Mouse (Mus musculus) urinary bladder, postnatal 14 days (tissue): ENCODE results near the gene Cachd1.

Experiments used
- DNase-seq: peaks from one replicate; pipeline ENCODE4 v3.0.0; 2021; ENCODE audit warnings: low spot score

Gene Cachd1

DNA sequence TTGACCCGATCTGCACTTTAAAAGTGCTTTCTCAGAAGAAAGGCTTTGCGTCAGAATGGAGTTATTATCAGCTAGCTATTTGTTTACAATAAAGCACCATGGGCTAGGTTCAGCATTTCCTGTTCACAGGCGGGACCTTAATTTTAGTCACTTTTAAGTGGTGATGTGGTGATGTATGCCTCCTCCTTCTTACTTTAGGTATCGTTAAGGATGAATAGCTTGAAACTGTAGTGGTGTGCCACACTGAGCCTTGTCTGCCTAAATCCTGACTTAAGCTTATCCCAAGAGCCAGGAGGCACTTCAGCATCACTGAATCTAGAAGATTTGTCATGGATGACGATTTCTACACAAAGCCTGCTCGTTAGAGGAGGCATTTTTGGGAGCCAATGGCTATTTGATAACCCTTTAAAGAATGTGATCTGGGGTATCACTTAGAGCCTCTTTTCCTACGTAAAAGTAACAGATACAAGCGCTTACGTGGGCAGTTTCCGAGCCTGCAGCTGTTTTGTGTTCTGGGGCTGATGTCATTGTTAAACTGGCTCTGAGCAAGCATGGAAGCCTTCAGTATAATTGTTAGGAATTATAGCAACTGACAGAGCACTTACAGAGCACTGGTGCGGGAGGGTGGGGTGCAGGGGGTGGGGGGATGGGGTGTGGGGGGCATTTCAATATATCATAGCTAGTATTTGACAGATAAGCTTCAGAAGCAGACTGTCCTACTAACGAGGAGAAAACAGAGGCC, 89.7 kb downstream of the Cachd1 start:
- no peak for DNase-seq

DNA sequence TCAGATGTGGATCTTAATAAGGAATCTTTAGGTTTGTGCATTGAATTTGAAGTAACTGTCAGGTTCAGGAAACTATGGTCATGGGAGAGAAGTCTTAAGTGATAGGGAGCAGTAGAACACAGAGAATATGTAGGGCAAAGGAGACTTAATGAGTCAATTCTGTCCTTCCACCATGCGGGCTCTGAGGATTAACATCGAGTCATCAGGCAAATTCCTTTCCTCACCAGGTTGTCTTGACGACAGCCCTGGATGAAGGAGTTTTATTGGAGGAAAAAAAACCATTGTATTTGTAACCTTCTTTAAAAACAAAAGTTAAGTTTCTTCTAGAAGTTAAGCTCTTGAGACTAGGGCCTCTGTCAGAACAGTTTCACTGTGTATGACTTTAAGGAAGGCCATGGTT, 100.9 kb downstream of the Cachd1 start:
- DNase-seq = no peak

DNA sequence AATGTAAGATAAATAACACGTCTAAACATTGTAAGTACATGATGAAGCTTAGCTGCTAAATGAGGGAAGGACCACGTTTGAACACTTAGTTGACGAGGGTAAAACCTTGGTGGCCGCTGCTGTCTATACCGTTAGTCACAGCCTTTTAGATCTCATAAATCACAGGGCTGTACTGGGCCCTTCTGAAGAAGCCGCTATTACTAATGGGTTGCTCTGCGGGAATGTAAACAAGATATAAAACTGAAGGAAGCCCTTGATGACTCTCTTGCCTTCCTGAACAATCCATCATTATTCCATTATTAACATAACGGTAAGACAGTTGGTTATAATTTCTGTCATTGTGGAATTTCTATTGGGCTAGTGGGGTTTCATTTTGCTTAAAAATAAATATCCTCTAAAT, 102.9 kb downstream of the Cachd1 start:
- DNase-seq = no peak

DNA sequence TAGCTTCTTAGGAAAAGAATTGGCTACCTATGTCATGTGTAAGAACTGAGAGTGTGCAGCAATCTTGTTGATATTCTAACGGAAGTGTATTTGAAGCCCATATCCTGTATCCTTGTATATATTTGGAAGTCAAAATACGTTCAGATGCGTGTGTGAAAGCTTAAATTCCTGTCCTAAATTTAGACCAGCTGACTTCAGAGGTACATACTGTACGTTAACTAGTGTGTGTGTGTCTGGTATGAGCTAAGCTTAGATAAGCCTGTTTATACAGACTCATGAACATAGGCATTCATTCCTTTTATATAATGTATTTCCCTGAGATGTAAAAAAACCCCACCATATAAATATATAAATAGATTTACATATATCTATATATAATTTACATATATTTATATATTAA, 103.6 kb downstream of the Cachd1 start:
- no peak for DNase-seq

DNA sequence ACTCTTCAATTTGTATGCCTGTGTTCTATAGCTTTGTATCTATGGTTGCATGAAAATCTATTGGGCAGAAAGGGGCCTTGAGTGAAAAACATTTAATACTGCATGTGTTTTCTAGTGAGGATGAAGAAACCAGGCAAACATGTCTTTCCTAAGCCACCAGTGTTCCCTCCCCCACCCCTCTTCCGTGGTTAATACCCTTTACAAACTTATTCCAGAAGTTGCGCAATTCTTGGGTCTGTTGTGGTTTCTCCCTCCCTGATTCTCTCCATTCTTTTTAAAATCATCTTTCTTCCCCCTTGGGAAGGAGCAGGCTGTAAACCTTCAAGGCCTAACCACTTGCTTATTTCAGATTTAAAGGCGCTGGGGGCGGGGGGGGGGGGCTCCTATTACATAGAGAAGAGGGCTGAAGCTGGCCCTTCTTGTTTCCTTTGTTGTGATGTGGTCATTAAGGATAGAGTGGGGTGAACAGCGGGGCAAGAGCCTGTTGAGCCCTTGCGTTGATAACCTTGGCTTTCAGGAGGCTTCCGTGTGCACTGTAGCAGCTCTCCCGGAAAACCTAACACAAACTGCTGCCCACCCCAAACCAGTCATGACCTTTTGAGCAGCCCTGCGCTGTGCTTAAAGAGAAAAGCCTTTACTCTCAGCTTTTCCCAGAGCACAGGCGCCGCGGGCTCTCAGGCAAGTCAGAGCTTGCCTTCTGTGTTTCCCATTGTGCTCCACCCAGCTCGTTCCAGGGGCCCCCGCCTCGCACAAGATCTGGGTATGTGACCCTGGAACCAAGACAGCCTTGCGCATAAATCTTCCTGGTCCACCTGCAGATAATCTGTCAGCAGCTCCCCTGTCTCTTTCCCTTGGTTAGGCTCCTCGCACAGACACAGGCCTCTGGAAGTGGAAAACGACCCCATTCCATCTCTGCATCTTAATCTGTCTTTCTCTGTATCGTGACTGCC, 109.6 kb downstream of the Cachd1 start:
- peak; percentile 55 for DNase-seq

DNA sequence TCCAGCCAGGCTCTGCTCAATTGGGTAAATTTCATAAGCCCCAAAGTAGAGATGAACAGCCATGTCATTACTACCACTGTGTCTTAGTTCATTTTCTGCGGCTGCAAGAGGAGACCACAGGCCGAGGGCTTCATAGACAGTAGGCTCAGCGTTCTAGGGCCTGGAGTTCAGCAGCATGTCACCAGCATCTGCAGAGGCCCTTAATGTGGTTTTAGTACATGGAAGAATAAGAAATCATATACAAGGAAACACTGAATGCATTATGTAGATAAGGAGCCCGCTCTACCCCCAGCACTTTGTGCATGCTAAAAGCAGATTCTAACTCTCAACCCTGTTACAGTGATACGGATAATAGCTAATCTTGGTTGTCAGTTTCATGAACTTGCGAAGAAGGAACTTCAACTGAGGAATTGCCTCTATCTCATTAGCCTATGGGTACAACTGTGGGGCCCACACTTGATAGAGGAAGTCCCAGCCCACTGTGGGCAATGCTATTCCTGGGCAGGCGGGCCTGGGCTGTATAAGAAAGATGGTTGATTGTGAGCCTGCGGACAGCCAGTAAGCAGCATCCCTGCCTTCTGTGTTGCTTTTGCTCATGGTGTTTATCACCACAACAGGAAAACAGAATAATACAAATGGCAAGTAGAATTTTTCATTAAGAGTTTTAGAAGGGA, 110.4 kb downstream of the Cachd1 start:
- DNase-seq = no peak

DNA sequence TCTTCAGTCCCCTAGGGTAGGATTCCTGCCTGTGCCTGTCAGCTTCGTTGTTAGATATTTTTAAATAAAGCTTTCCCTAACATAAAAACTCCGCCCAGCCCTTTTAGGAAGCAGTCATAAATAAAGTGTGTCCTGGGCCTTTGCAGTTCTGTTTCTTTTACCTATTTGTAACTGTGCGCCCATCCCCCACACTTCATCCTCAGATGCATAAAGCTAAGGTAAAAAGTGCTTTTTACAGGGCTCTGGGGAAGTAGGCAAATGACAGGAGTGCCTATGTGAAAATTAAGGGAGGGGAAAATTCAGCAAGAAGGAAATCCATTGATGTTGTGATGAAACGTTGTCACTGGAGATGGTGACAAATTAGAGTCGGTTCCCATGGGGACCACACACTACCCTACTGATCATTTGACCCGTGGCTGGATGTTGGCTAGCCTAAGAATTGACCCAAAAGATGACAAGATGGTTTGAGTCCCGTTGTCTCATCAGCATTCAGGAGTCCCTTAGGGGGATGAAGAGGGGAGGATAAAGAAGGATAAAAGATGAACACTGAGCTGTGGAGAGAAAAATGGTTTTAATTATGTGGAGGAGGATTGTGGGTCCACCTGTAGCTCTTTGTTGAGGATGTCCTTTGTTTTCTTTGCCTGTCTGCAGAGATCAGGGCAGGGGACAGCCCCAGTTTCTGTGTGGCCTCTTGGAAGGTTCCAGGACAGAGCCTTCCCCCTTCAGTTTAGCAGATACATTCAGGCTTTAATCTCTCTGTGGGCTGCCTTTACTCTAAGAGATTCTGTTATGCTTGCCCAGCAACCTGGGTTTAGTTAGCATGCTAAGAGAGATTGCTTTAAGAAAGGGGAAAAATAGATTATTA, 113.9 kb downstream of the Cachd1 start:
- DNase-seq = no peak

DNA sequence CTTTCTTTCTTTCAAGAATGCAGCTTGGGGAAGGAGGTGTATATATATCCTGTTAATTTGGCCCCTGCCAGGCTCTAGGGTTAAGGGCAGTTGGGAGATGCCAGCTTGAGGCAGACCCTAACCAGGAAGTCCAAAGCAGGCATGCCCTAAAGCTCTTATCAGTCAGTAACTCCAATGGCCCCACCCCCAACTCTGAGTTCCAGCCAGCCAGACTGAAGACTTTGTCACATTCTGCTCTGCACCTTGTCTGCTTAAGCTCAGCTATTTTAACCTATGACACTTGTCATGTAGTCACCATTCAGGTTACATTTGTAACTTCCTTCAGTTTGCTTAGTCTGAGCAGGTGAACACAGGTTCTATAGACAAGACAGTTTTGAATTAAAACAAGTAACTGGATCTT, 117.3 kb downstream of the Cachd1 start:
- no peak for DNase-seq

DNA sequence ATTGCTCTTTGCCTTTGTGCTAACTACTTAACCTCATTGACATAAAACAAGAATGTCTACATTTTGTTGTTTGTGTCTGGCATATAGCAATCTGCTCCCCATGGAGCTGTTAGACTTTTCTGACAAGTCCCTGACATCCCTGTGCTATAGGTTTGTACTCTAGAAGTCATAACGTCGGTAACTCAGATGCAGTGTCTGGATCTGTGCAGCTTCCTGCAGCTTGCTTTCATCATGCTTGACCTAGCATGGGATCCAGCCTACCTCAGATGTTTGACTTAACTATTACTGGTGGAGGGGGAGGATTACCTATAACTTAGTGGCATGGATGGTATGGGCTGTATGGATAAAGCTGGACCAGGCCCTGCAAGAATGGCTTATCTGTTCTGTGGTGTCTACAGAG, 117.7 kb downstream of the Cachd1 start:
- no peak for DNase-seq

DNA sequence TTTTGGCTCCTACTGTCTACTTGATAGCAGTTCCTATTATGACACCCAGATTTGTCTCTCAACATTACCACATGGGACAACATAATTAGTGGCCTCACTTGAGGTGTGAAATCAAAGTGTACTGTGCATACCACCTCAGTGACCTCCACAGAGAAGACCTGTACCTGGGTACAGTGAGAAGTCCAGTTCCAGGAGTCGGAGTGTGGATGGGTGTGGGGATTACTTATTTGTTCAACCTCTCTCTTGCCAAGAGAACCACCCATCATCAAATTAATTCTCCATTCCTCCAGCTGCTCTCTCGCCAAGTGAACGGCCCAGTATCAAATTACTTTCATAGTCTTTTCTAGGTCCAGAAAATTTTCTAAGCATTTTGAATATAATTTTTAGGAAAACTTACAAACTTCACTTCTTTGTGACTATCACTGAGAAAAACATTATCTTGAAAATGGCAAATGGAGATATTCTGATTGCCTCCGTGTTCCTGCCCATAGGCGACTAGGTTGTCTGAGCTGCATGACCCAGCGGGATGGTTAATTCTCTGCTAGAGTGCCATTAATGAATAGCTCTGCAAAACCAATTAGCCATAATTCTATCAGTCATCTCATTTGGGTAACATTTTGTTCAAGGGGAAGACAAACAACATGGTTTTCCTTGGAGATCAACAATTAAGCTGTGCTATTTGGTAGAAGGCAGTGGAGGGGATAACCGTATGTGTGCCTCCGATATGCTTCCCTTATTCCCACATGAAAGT, 120.0 kb downstream of the Cachd1 start:
- DNase-seq = no peak

DNA sequence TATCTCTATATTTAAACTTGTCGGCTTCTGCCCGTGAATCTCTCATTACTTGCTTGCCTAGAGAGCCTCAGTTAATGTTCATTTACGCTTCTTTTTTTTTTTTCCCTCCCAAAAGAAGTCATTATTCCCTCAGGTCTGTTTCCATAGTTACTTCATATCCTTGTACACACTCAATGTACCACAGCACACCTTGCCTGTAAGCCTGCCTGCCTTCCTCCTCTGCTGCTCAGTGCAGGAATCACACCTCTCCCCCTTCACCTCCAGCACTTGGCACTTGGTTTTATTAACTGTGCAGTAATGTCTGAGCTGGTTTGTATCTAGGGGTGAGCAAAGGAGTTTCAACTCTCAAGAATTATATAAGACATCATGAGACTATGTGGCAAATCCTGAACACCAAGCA, 121.5 kb downstream of the Cachd1 start:
- no peak for DNase-seq

DNA sequence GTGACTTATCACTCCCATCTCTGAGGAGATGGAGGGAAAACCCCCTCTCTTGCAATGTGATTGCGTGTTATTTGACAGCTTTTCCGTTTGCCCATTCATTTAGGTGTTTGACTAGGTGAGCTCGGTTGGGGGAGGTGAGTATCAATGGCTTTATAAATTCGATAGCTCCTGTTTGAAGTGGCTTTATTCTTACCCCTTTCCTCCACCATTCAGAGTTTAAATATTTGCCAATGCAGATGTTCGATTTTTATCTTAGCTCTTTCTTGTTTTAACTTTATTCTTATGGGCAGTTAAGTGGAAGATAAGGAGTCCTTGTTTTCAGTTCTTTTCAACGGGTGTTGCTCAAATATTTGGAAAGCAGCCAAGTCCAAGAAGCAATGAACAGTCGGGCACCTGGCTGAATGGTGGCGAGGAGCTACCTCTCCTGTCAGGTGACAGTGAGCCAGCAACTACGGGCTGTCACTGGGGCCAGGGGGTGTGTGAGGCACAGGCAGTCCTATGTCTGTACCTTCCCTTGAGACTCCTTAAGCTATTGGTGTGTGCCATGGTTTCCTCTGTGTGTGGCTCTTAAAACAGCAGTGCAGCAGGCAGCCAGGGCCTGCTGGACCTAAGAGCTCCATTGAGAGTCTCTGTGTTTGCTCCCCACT, 133.3 kb downstream of the Cachd1 start:
- DNase-seq = no peak

DNA sequence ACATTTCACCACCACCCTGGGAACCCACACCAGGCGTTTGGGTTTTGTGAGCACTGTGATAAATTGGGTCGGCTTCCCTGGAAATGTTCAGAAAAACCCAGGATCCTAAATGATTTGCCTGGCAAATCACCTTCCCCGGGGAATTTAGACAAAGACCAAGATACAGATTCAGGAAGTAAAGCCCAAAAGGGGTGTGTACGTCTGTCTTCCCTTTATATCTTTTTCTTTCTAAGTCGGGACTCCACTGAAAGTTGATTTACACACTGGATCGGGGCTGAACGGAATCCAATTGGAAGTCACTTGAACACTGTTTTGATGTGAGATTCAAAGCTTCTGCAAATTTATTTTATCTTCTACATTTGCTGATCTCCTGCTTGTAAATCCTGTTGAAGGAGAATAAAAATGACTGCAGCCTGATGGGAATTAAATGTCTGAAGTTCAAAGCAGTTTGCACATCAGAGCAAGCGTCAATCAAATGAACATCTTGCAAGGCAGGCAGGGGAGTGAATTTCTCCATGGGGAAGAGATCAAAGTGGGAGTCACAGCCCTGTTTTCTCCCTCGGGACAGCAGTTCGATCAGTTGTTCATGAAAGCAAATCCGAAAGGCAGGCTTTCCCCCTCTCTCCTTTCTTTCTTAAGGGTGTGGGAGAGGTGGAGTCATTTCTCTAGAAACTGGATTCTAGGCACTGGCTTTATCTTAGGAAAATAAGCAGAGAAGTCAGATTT, 134.3 kb downstream of the Cachd1 start:
- DNase-seq = no peak

DNA sequence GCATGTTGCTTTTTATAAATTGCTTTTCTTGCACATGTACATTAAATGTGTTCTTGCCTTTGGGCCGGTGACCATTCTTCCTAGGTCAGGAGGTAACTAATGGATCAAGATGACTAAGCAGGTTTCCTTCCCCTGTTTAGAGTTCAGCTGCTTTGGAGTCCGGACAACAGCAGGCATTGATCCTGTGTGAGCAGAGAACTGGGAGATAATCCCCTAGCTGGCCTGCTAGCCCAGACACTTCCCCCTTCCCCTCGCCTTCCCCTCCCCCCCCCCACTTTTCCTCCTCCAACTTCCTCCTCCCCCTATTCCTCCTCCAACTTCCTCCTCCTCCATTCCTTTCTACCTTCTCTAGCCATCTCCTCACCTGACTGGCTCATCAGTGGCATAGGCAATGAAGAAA, 135.2 kb downstream of the Cachd1 start:
- no peak for DNase-seq

DNA sequence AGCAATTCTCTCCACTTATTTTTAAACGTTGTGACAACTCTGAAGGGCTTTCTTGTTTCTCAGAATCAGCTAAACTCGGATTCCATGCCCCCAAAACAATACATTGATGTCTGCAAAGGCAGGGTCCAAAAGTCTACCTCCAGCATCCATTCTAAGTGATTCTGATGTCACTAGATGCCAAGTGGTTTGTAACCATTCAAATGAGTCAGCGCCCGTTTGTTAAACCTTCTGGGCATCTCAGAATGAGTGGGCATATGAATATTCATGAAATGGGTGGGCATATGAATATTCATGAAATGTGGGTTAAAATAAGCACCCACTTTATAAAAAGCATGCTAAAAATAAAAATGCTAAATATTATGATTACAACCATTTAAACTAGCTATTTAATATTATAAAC, 137.2 kb downstream of the Cachd1 start:
- DNase-seq = no peak

DNA sequence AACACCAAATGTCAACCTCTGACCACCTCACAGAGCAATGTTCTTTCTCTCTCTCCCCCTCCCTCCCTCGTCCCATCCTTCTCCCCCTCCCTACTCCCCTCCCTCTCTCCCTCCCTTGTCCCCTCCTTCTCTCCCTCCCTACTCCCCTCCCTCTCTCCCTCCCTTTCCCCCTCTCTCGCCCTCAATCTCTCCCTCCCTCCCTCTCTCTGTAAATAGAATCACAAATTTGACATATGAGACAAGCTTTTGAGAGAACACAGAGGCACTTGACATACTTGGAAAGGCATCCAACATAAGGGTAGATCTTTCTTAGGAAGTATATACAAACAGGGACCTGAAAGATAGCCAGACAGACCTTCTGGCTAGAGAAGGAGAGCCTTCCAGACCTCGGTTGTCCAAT, 138.1 kb downstream of the Cachd1 start:
- DNase-seq = no peak

DNA sequence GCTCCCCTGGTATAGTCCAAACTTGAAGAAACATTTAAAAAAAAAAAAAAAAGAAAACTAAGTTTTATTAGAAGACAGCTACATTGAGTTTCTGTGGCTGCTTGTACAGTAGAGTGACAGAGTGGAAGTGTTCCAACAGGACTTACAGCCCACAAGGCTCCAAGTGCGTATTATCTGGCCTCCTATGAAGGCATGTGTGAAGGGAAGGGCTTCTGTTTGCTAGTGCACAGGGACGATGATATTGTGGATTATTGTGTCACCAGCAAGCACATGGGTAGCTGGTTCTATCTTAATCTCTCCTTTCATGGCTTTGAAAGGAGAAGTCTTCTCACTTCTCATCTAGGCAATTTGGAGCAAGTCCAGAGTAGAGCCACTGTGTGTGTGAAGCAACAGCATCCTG, 138.6 kb downstream of the Cachd1 start:
- DNase-seq = no peak

DNA sequence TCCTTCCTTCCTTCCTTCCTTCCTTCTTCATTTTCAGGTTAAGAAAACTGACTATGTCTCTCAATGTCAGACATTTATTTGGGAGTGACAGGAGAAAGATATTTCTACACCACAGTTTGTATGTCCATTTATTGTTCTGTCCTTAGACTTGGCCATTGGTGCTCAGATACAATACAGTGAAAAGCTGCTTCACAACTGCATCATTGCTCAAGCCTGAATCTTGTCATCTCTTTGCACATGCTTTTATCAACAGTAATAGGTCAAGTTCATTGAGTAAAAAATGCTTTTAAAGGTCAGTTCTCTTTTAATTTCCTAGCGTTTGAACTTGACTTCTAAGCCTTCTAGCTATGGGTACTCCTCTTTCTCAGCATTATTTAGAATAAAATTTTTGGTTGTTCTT, 141.0 kb downstream of the Cachd1 start:
- no peak for DNase-seq

DNA sequence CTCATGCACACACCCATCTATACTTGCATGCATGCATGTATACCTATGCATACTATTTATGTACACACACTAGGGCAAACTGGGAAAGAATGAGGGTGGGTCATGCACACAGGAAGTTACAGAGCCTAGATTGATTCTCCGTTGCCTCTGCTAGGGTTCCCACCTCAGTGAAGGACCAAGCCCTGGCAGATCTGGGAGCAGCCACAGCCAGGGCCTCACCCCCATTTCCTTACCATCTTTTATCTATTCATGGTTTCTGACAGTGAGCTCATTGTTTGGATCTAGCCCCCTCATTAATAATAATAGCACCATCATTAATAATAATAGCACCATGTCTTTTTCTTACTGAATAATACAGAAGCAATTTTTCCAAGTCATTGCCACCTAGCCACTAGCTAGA, 143.9 kb downstream of the Cachd1 start:
- DNase-seq = no peak
